Mouse (Mus musculus) liver, adult (tissue): ENCODE measurements at regions not wholly inside any gene's neighbourhood (a gene's known extent, or its start where the extent isn't known, plus 50 kb on each side); places are given as distances from the start of the nearest gene placed in this dataset.

ENCODE experiments used
- GATA4 ChIP-seq: IDR thresholded peaks from 2 replicates; pipeline ENCODE4 v1.6.1; 2014; ENCODE audit warnings: mild to moderate bottlenecking, low read length; ENCODE audit not compliant: insufficient replicate concordance

DNA sequence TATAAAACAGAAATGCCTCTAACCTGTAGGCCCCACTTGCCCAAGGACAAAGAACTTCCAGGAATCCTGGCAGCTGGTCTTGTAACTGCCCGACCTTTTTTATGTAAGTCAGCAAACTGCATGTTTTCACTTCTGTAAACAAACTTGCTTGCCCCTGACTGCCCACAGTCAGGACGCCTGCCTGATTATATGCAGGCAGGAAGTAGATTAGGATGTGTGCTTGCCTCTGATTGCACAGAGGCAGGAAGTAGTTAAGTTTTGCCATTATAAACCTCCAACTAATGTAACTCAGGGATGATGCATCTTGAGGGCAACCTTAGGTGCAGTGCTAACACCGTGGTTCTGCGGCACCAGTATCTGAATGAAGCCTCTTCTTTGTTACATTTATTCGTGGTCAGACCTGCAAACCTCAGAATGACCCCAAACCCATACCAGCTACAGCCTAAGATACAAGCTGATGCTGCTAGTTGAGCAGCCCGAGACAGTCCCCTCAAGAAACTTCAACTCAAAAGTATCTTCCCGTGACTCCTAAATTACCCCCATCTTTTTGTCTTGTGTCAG is 114.8 kb downstream of the Rpap3 start:
- peak; percentile 97; the same call in 1 of the 2 replicates for TF ChIP-seq GATA4

DNA sequence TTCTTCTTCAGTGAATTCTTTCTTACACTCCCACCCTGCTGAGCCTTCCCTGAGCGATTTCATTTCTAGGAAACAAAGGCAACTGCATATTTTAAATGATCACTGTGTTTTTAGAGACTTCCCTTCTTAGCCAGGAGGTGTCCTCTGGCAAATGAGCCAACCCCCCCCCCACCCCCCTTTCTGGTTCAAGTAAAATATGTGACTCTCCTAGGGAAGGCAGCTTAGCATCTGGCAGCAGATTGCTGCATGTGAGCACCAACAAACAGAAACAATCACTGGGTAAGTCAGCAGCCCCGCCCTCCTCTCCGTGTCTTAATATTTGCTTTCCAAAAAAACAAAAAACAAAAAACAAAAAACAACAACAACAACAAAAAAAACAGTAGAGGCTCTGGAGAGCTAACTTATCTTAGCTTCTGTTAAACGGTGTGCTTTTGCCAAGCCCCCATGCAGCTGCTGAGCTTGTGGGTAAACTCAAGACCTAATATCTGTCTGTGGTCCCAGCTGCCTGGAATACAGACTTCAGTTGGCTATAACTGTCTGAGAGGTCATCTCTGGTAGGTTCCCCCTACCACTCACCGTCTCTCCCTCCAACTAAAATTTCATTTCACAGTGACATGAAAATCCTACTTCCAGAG is 117.9 kb downstream of the Rpap3 start:
- no peak for TF ChIP-seq GATA4

GRCm38 (mm10) chr15:97581724-97582154 is 123.9 kb downstream of the Rpap3 start:
- peak; percentile 51; the same call in 1 of the 2 replicates for TF ChIP-seq GATA4

- no peak for TF ChIP-seq GATA4
These were observed 124.9 kb downstream of the Rpap3 start for GRCm38 (mm10) chr15:97580726-97581125.

- TF ChIP-seq GATA4, result no peak
These were observed 127.6 kb downstream of the Rpap3 start for GRCm38 (mm10) chr15:97578046-97578445.

DNA sequence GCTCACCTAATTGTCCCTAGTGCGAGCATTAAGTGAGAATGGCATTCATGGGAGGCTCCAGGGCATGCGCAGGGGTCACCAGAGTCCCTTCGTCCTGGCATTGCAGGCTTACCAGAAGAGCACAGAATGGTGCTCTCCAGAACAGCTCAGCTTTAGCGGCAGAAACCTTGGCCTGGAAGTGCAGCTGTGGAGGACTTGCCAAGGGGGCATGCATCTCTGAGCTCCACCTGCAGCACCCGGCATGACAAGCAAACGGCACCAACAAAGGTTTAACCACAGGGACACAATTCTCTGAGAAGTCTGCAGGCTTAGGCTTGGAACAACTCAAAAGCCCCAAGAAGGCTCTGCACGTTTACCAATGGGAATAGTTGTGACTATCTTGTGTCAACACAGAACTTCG is 128.4 kb downstream of the Rpap3 start:
- no peak for TF ChIP-seq GATA4

DNA sequence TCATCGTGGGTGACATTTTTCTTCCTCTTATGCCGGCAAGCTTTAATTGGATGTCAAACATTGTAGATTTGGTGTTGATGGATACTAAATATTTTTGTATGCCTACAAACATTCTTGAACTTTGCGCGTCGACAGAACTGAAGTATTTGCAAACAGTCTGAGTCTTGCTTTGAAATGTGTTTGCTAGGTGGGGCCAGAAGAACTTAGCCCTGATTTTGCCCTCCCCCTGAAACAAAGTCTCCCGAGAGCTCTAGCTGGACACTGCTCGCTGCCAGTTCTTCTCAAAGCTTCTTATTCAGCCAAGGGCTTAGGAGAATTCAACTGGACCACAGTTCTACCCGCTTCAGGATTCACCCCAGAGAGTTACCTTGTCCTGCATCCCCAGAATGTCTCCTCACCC is 133.0 kb downstream of the Rpap3 start:
- no peak for TF ChIP-seq GATA4

DNA sequence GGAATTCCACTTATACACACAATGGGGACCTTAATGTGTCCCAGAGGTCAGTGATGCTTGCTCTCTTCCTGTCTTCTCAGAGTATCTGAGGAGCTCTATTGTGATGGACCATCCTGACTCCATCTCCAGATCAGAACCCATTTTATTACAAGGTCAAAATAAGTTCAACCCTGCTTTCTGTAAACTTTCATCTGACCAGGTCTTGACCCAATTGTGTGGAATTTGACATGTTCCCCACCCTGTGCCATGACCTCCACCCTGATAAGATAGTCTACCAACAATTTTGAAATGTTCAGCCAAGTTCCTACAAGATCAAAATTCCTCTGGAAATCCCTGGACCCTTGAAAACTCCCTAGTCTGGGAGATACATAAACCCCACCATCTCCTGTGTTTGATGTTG is 133.7 kb downstream of the Rpap3 start:
- peak; percentile 97 for TF ChIP-seq GATA4

DNA sequence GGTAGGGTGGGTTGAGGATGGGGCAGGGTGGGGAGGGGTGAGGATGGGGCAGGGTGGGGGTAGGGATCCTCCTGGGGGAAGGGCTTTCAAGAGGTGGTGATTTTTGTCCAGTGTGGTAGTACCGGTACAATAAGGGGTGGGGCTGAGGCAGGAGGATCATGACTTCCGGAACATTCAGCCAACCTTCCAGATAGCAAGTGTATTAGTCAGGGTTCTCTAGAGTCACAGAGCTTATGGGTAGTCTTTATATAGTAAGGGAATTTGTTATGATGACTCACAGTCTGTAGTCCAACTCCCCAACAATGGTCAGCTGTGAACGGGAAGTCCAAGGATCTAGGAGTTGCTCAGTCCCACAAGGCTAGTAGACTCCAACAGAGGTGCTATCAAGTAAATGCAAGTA is 145.5 kb downstream of the Rpap3 start:
- no peak for TF ChIP-seq GATA4

DNA sequence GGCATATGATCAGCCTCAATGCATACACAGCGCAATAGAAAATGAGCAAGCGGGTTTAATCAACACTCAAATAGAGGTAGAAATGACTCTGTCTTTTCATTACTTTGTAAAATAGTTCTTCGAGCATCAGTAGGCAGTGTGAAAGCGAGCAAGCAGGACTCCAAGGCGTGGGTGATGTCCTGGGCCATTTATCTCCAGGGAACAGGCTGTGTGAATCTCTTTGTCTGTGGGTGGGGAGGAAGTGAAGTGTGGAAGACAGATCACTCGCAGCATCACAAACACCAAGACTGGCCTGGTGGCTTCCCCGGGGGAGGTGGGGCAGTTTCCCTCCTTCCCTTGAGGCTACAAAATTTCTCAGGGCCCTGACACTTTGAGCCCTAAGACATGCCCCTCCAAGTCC is 146.9 kb downstream of the Rpap3 start:
- TF ChIP-seq GATA4, result no peak

DNA sequence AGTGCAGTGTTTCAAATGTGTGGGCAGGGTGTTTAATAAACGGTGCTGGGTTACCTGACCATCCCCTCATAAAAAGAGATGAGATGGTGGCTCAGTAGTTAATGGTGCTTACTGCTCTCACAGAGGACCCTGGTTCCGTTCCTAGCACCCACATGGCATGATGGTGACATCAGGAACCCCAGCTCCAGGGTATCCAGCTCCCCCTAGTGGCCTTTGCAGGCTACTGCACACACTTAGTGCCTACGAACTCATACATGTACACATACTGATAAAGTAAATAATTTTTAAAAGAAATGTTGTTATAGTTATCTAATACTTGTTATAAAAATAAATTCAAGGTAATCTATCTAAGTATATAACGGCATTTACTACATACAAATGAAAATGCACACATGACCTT is 157.3 kb downstream of the Rpap3 start:
- no peak for TF ChIP-seq GATA4

DNA sequence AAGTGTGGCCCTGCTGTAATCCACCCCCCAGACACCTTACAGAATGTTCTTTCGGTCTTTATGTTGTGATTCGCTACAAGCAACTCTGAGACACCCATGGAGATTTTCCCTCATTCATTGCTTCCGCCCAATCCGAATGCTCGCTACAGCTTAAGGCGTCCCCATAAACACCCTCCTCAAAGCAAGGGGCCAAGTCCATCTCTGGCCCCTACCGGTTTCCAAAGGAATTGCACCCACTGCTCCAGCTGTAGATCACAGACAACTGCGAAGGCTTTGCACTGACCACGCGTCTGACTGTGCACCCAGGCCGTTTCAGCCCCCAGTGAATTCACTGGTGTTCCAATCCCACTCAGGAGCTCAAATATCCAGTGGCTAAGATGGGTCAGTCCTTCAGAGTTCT is 160.6 kb downstream of the Rpap3 start:
- no peak for TF ChIP-seq GATA4

- TF ChIP-seq GATA4, result no peak
These were observed 164.0 kb downstream of the Rpap3 start for GRCm38 (mm10) chr15:97541646-97542045.

DNA sequence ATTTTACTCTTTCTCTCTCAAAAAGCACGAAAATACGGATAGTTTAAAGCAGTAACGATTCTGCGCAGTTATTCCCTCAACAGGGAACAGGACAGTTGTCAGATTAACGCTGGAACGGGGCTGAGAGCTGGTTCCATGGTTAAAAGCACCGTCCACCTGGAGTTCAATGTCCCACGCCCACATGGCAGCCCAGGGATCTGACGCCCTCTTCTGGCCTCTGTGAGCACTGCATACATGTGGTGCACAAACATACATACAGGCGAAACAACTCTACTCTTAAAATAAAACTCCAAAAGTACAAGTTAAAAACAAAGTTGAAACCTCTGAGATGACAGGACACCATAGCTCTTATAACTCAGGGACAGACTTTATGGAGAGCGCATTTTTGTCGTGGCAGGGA is 169.5 kb downstream of the Rpap3 start:
- no peak for TF ChIP-seq GATA4

- no peak for TF ChIP-seq GATA4
These were observed 170.7 kb downstream of the Rpap3 start for GRCm38 (mm10) chr15:97534878-97535277.

DNA sequence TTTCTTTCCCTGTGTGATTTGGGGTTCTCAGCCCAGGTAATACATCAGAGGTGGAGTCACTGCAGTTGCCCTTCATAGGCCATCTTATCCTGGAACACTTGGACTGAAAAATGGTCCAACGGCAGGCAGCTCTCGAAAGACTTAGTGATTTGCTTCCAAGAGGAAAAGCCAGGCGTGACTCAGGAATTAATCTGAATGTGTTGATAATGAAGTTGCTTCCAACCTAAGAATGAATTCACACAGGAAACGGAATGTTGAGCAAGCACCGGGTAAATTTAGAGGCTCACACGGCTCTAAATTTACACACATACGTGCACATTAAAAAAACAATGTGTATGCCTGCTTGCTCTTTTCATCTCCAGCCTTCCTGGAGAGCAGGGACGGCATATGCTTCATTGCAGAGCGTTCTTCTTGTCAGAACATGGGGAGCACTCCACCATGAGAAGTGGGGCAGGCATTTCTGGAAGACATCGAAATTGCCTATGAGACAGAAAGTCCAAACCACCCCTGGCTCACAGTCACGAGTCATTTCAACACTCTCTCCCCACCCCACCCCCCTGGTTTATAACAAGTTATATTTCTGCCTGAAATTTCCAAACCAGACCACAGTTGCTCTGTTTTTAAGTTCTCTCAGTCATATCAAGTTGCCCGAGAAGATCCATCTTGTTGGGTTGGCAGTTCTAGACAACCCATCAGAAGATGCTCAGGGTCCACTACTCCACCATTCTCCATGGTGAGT is 171.9 kb downstream of the Rpap3 start:
- TF ChIP-seq GATA4, result no peak
